Mouse (Mus musculus) stomach, embryonic 16.5 days (tissue): ENCODE data around the gene Adamts15. TPM values are rescaled to one million over a fixed set of nuclear protein-coding genes. Genes with fewer than 3 reads are reported as not detected.

Experiments used
- ATAC-seq: fragments of 200-750 bp; cut with Nextera tagmentation; 2 replicates; pipeline ENCODE4 v1.8.0; 2017; ENCODE audit warnings: moderate number of reproducible peaks, moderate TSS enrichment; ENCODE audit not compliant: insufficient read depth, low FRiP score
- H3K27ac ChIP-seq: fragments of 300-500 bp; sonication (generic); 2 replicates; pipeline ENCODE4 v1.5.1; 2014; ENCODE audit warnings: low read length
- H3K27me3 ChIP-seq: fragments of 300-500 bp; sonication (generic); 2 replicates; pipeline ENCODE4 v1.6.1; 2014; ENCODE audit warnings: low read length, control low read depth, mixed read lengths; ENCODE audit not compliant: control insufficient read depth, insufficient read depth
- H3K36me3 ChIP-seq: fragments of 300-500 bp; sonication (generic); 2 replicates; pipeline ENCODE4 v1.6.1; 2014; ENCODE audit warnings: low read length; ENCODE audit not compliant: control insufficient read depth, insufficient read depth
- H3K4me1 ChIP-seq: fragments of 300-500 bp; sonication (generic); 2 replicates; pipeline ENCODE4 v1.6.1; 2014; ENCODE audit warnings: low read length, control low read depth, mixed read lengths; ENCODE audit not compliant: control insufficient read depth, insufficient read depth
- H3K4me2 ChIP-seq: fragments of 300-500 bp; sonication (generic); 2 replicates; pipeline ENCODE4 v1.6.1; 2014; ENCODE audit warnings: low read depth, low read length, mixed read lengths
- H3K4me3 ChIP-seq: fragments of 300-500 bp; sonication (generic); replicated peaks from 2 replicates; pipeline ENCODE4 v1.5.1; 2014; ENCODE audit warnings: mild to moderate bottlenecking, low read length
- H3K9ac ChIP-seq: fragments of 300-500 bp; sonication (generic); 2 replicates; pipeline ENCODE4 v1.6.1; 2014; ENCODE audit warnings: low read length
- H3K9me3 ChIP-seq: fragments of 300-500 bp; sonication (generic); replicated peaks from 2 replicates; pipeline ENCODE4 v1.6.1; 2016; ENCODE audit warnings: low read length, control low read depth; ENCODE audit not compliant: control insufficient read depth
- WGBS: fragments of 180-500 bp; shearing (Covaris S2); extraction: QIAGEN DNeasy Blood & Tissue Kit; methylation state at CpG from one replicate; pipeline ENCODE4 v1.1.7; 2014; 5-methylcytosine and 5-hydroxymethylcytosine counted together
- polyA plus RNA-seq: library from polyadenylated mRNA; unstranded; fragments of >200 nt; fragmentation: Nextera tagmentation; extraction: Ambion mirVana; gene quantifications from 2 replicates; pipeline ENCODE4 v1.2.1, GENCODE M21; 2015

Adamts15 gene
- 9.1 and 10.2 TPM in 2 replicates for polyA plus RNA-seq

DNA sequence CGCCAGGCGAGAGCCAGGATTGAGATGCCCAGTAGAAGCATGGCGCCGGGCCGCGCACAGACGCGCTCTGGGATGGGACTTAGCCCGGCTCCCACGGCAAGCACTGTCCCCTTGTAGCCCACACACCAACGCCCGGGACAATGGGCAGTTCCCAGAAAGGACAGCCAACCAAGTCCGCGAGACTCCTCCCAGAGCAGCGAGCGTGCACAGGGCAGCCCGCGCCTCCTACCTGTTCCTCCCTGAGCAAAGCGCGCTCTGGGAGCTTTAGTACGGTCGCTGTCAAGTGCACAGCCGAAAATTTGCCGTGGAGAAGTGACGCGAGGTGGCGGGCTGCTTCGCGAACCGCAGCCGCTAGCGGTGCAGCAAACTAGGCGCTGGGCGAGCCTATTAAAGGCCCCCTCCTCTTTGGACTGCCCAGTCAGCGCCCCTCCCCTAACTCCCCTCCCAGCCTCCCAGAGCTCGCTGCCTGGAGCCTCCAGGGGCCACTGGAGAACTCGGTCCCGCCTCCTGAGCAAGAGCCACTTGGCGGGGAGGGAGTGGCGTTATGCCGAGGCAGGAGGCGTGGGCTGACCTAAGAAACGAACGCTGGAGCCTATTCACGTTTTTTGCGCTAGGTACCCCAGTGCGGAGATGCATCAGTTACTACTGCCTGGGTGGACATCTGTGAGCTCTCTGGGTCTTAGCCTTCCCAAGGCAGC, at the start of gene Adamts15:
Adamts15 (minus strand) TSS at position 256 of the 698 bp plus-strand sequence.
- peak; percentile 89 for ATAC-seq
- peak within 1 kb of the TSS; percentile 62 for H3K4me3 ChIP-seq
- H3K9me3 ChIP-seq = no peaks in the 10 kb centered on the region
- WGBS = 1% methylated on average over 47 of the region's 47 CpGs
- H3K36me3 ChIP-seq = no peaks in the 10 kb centered on the region
- peaks cover 3% of the 10 kb centered on the region for H3K4me1 ChIP-seq
- peaks cover 8% of the 10 kb centered on the region for H3K27me3 ChIP-seq
- peak within 1 kb of the TSS; percentile 69 for H3K9ac ChIP-seq
- H3K4me2 ChIP-seq = peak within 1 kb of the TSS; percentile 92
- peak within 1 kb of the TSS; percentile 52 for H3K27ac ChIP-seq

DNA sequence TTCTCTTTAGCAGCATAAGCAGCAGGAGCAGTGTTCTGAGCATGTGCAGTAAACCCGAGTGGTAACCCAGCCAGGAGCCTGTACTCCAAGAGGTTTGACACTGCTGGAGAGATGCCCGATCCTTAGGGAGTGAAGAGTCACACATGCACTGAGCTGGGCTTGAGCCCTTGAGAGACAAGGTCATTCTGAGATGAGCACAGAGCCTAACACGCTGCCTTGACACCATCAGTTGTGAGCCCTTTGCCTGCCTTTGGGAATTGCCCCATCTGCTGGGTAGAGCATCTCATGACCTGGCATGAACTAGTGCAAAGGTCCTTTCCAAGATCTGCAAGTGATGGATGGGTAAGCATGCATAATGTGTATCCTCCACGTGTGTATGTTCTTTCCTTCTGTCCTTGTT, 49.7 kb upstream of the Adamts15 start:
- H3K4me1 ChIP-seq = peaks cover 11% of the 10 kb centered on the region
- no peaks in the 10 kb centered on the region for H3K27me3 ChIP-seq
- H3K27ac ChIP-seq = peak overlapping the region; percentile 7; the same call in 1 of the 2 replicates
- H3K4me2 ChIP-seq = no peak overlapping the region
- H3K36me3 ChIP-seq = no peaks in the 10 kb centered on the region
- 45% methylated on average over 4 of the region's 4 CpGs for WGBS
- no peak overlapping the region for H3K4me3 ChIP-seq
- no peaks in the 10 kb centered on the region for H3K9me3 ChIP-seq
- H3K9ac ChIP-seq = no peak overlapping the region
- ATAC-seq = no peak

GRCm38 (mm10) chr9:30970001-30970400, 47.7 kb upstream of the Adamts15 start:
- Histone ChIP-seq H3K9me3 (no peaks in the 10 kb centered on the region), H3K4me3 (no peak overlapping the region), H3K27ac (no peak overlapping the region), H3K9ac (no peak overlapping the region), H3K4me1 (peaks cover 15% of the 10 kb centered on the region; the same call in 1 of the 2 replicates), H3K27me3 (no peaks in the 10 kb centered on the region), H3K36me3 (no peaks in the 10 kb centered on the region), H3K4me2 (no peak overlapping the region)
- 47% methylated on average over 3 of the region's 3 CpGs for WGBS
- ATAC-seq = no peak

DNA sequence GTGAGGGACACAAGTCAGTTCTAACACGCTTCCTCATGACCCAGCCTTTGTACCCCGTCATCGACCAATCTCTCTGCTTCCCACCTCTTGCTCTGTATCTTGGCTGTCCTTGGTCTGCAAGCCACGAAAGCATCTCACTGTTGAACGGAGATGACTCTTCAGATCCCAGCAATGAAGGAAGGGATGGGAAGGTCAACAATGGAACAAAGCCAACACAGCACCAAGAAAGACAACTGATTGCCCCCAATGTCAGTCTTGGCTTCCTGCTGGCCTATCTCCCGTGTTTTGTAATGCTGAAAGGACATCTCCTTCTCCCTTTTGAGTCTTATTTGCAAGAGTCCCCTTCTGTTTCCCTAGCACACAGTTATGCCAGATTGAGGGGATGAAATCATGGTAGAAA, 45.9 kb upstream of the Adamts15 start:
- 85% methylated on average over 6 of the region's 6 CpGs for whole genome bisulfite sequencing
- H3K4me3 ChIP-seq = no peak overlapping the region

GRCm38 (mm10) chr9:30966881-30967280, 44.6 kb upstream of the Adamts15 start:
- Histone ChIP-seq H3K9ac (no peak overlapping the region), H3K27ac (no peak overlapping the region), H3K27me3 (no peaks in the 10 kb centered on the region), H3K4me1 (peaks cover 15% of the 10 kb centered on the region), H3K4me2 (no peak overlapping the region), H3K36me3 (no peaks in the 10 kb centered on the region), H3K4me3 (no peak overlapping the region), H3K9me3 (no peaks in the 10 kb centered on the region)
- no peak for ATAC-seq
- 58% methylated on average over 7 of the region's 7 CpGs for WGBS

More for the DNA sequence above, 45.9 kb upstream of the Adamts15 start:
- Histone ChIP-seq H3K36me3 (no peaks in the 10 kb centered on the region), H3K9ac (no peak overlapping the region), H3K4me2 (no peak overlapping the region), H3K27me3 (no peaks in the 10 kb centered on the region), H3K9me3 (no peaks in the 10 kb centered on the region), H3K27ac (no peak overlapping the region), H3K4me1 (peaks cover 17% of the 10 kb centered on the region)
- ATAC-seq = no peak

DNA sequence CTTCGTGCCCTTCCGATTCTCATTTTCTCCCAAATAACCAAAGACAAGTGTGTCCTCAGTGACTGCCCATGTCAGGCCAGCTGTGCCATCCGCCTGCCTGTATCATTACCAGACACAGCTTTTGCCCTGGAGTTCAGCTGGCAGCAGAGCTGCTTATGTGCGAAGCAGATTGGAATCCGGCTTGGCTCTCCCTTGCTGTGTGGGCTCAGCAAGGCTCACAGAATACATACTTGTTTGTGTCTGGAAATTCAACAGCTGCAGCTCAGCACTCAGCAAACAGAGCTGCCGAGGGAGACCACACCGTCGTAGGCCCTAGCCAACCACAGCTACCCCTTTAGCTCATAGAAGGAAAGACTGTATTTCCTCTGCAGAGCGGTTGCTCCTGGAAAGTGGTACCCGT, 42.4 kb upstream of the Adamts15 start:
- H3K36me3 ChIP-seq = no peaks in the 10 kb centered on the region
- peak overlapping the region; percentile 82 for H3K27ac ChIP-seq
- 40% methylated on average over 10 of the region's 10 CpGs for WGBS
- H3K9me3 ChIP-seq = no peaks in the 10 kb centered on the region
- H3K4me2 ChIP-seq = no peak overlapping the region
- H3K27me3 ChIP-seq = no peaks in the 10 kb centered on the region
- H3K9ac ChIP-seq = no peak overlapping the region
- H3K4me3 ChIP-seq = no peak overlapping the region
- peaks cover 12% of the 10 kb centered on the region for H3K4me1 ChIP-seq
- peak; percentile 88 for ATAC-seq

- Histone ChIP-seq H3K4me3 (no peak overlapping the region), H3K9ac (no peak overlapping the region), H3K9me3 (no peaks in the 10 kb centered on the region), H3K36me3 (no peaks in the 10 kb centered on the region), H3K4me1 (peaks cover 12% of the 10 kb centered on the region), H3K27ac (no peak overlapping the region), H3K4me2 (no peak overlapping the region), H3K27me3 (no peaks in the 10 kb centered on the region)
- no peak for ATAC-seq
- WGBS = 75% methylated on average over 4 of the region's 4 CpGs
These were observed 41.5 kb upstream of the Adamts15 start for GRCm38 (mm10) chr9:30963780-30964179.

DNA sequence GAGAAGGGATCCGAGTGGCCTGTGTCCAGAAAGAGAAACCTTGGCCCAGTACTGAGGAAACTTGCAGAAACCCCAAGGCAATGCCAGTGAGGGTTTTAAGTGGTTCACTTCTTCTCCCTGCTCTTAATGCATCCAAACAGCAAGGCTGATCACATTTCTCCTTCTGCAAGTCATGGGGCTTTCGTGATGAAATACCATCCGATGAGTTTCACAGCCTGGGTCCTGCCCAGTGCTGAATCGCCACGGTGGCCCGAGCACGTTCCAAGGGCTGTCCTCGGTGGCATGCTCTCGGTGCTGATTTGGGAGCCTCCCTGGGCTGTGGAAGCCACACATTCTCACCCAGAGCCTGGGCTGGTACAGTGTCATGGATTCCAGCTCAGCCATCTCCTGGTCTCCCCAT, 33.0 kb upstream of the Adamts15 start:
- no peaks in the 10 kb centered on the region for H3K9me3 ChIP-seq
- WGBS = 87% methylated on average over 9 of the region's 9 CpGs

GRCm38 (mm10) chr9:30953287-30953686, 31.0 kb upstream of the Adamts15 start:
- 56% methylated on average over 8 of the region's 8 CpGs for WGBS

More for the DNA sequence above, 33.0 kb upstream of the Adamts15 start:
- Histone ChIP-seq H3K4me1 (no peaks in the 10 kb centered on the region; the same call in none of the 2 replicates), H3K9ac (no peak overlapping the region), H3K36me3 (no peaks in the 10 kb centered on the region), H3K4me2 (no peak overlapping the region), H3K27ac (no peak overlapping the region), H3K27me3 (no peaks in the 10 kb centered on the region), H3K4me3 (no peak overlapping the region)
- ATAC-seq = no peak

More at GRCm38 (mm10) chr9:30953287-30953686, 31.0 kb upstream of the Adamts15 start:
- Histone ChIP-seq H3K27ac (no peak overlapping the region), H3K4me2 (no peak overlapping the region), H3K9ac (no peak overlapping the region), H3K4me1 (peaks cover 5% of the 10 kb centered on the region), H3K4me3 (no peak overlapping the region), H3K9me3 (no peaks in the 10 kb centered on the region), H3K36me3 (no peaks in the 10 kb centered on the region), H3K27me3 (no peaks in the 10 kb centered on the region)
- ATAC-seq = no peak; the same call in 1 of the 2 replicates
